Mouse (Mus musculus) layer of hippocampus, adult 2 months (tissue): ENCODE results near the gene Jaml. TPM values are rescaled to one million over a fixed set of nuclear protein-coding genes. Genes with fewer than 3 reads are reported as not detected.

Experiments used
- DNase-seq, 2 experiments: peaks; one replicate each; pipeline ENCODE4 v3.0.0; 2022; ENCODE audit warnings: low spot score in 2 of 2
- H3K27ac ChIP-seq: fragments of 200-600 bp; 2 replicates; pipeline ENCODE4 v1.8.1; 2022
- H3K4me3 ChIP-seq: fragments of 200-600 bp; 2 replicates; pipeline ENCODE4 v1.8.1; 2022; ENCODE audit warnings: mild to moderate bottlenecking
- CTCF ChIP-seq: fragments of 200-600 bp; conservative IDR thresholded peaks from 2 replicates; pipeline ENCODE4 v1.8.1; 2022; ENCODE audit warnings: antibody characterized with exemption, mild to moderate bottlenecking, moderate library complexity
- total RNA-seq, 2 experiments: library from RNA; stranded (reverse); gene quantifications; 2 replicates each; pipeline ENCODE4 v1.2.3; 2021

Jaml gene
- total RNA-seq, 2 experiments from 2014 or later: 1.3 TPM; not detected in 1

GRCm38 (mm10) chr9:45119316-45119953 lies 40.5 kb downstream of the Jaml start:
- peak; percentile 69 for TF ChIP-seq CTCF
- H3K27ac ChIP-seq: peak overlapping the region; percentile 97
- peak overlapping the region; percentile 80 for H3K4me3 ChIP-seq
- DNase-seq: no peak

GRCm38 (mm10) chr9:45119954-45120530 lies 41.1 kb downstream of the Jaml start:
- Histone ChIP-seq H3K27ac (peak overlapping the region; percentile 97), H3K4me3 (peak overlapping the region; percentile 29; the same call in 1 of the 2 replicates)
- no peak for TF ChIP-seq CTCF
- DNase-seq: no peak

GRCm38 (mm10) chr9:45120567-45120966 lies 41.6 kb downstream of the Jaml start:
- TF ChIP-seq CTCF: no peak
- H3K4me3 ChIP-seq: peak overlapping the region; percentile 29; the same call in 1 of the 2 replicates
- peak overlapping the region; percentile 97 for H3K27ac ChIP-seq
- DNase-seq: no peak

- H3K4me3 ChIP-seq: peak overlapping the region; percentile 19; the same call in 1 of the 2 replicates
- peak overlapping the region; percentile 97 for H3K27ac ChIP-seq
- TF ChIP-seq CTCF: no peak
- DNase-seq: no peak
Observed at GRCm38 (mm10) chr9:45121001-45121400, 42.0 kb downstream of the Jaml start.

GRCm38 (mm10) chr9:45121769-45122168 lies 42.8 kb downstream of the Jaml start:
- peak overlapping the region; percentile 43 for H3K4me3 ChIP-seq
- H3K27ac ChIP-seq: peak overlapping the region; percentile 97
- peak; percentile 87 for TF ChIP-seq CTCF
- peak; percentile 77 for DNase-seq

- Histone ChIP-seq H3K27ac (peak overlapping the region; percentile 97), H3K4me3 (peak overlapping the region; percentile 43)
- peak; percentile 68 to 76 for DNase-seq
- no peak for TF ChIP-seq CTCF
Observed at GRCm38 (mm10) chr9:45122209-45122761, 43.3 kb downstream of the Jaml start.

GRCm38 (mm10) chr9:45125211-45125610 lies 46.2 kb downstream of the Jaml start:
- DNase-seq: no peak
- no peak for TF ChIP-seq CTCF
- Histone ChIP-seq H3K4me3 (no peak overlapping the region), H3K27ac (no peak overlapping the region)

- no peak for DNase-seq
- Histone ChIP-seq H3K27ac (no peak overlapping the region), H3K4me3 (no peak overlapping the region)
- no peak for TF ChIP-seq CTCF
Observed at GRCm38 (mm10) chr9:45126941-45127340, 48.0 kb downstream of the Jaml start.

- Histone ChIP-seq H3K4me3 (no peak overlapping the region), H3K27ac (no peak overlapping the region)
- no peak for TF ChIP-seq CTCF
- no peak for DNase-seq
Observed at GRCm38 (mm10) chr9:45130119-45130518, 51.1 kb downstream of the Jaml start.

GRCm38 (mm10) chr9:45133484-45134310 lies 54.7 kb downstream of the Jaml start:
- no peak for DNase-seq
- Histone ChIP-seq H3K27ac (no peak overlapping the region), H3K4me3 (no peak overlapping the region)
- peak; percentile 74 for TF ChIP-seq CTCF

- TF ChIP-seq CTCF: no peak
- H3K4me3 ChIP-seq: no peak overlapping the region
- H3K27ac ChIP-seq: no peak overlapping the region
- DNase-seq: no peak
Observed at GRCm38 (mm10) chr9:45136442-45137169, 57.6 kb downstream of the Jaml start.
